Mouse (Mus musculus) right cerebral cortex, postnatal 14 days (tissue): ENCODE results near the gene Syne1.

Source experiments
- DNase-seq: peaks from one replicate; pipeline ENCODE4 v3.0.0; 2022

The Syne1 gene

DNA sequence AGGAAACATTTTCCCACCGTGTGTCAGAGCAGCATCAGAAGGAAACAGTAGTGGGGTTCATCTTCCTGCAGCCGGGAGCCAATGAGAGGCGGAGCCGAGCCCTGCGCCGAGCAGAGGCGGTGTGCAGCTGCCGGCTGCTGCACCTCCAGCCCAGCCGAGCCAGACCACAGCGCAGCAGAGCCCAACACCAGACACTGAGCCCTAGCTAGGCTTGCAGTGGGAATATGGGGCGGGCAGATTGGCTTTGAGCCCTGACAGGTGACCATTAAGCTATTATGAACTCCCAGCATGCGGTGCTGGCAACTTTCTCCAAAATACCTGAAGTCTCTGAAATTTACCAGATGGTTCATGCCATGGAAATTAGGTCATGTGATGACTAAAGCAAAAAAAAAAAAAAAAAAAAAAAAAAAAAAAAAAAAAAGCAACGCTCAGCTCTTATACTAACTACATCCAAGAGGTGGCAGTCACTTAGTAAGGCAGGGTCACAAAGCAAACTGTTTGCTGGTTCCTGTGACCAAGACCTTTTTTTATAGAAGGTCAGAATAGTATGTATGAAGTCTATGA is 356.5 kb downstream of the Syne1 start:
- peak; percentile 67 for DNase-seq

DNA sequence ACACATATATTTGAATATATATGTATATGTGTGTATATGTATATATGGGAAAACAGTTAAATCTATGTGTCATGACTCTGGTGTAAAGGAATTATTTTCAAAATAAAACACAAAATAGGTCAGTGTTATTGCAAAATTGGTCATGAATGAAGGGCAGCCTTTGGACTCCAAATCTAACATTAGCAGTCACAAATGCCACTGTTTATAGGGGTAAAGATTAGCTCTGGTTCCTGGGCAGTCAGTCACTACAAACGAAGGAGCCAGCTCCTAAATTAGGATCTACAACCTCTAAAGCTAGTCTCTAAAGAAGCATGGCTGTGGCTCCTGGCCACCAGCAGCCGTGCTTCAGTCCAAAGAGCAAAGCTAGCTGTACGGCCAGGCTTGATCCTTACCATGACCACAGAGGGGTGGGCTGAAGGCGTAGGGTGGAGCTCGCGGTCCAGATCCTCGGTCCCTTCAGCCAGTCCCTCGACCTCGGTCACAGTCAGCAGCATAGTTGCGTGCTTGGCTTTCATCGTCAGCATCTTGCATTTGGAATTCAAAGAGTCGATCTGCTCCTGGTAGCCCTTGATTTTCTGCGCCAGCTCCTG is 357.1 kb downstream of the Syne1 start:
- no peak for DNase-seq

DNA sequence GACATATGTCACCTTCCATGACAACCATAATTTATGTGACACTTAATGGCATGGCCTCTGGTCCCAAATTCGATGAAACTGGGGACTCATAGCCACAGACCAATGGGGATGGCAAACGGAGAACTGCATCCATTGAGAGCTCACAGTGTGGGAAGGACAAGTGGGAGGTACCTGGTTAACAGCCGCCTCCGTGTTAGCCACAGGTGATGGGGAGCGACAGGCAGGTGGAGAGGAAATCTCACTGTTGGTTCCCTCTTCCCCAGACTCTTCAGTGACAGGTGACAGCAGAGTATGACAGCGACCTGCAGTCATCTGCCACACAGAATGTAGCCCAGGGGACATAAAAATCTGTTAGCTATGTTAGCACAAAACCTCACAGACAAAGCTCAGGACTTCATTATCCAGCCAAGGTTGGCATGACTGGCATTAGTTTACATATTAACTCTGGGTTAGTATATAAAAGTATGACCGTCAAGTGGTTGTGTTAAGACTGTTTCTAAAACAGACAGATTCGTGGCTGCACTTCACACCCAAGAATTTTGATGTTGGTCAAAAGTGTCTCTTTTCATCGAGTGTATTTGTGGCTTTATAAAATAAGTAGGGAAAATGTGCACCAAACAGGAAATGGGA is 358.3 kb downstream of the Syne1 start:
- DNase-seq: no peak

DNA sequence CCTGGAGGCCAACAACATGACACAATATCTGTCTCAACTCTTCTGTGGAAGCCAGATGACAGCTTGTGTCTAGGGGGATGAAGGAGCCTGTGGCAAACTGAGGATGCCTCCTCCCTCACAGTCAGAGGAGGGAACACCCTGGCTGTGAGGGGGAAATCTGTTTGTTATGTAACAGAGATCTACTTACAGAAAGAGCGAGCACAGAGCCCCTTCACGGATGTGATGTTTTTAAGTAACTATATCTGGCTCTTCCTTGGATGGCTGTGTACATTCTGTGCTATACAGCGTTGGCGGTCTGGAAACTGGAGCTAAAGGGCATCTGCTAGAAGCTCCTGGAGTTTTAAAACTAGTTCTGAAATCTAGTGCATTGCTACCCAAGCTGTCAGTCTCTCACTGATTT is 360.5 kb downstream of the Syne1 start:
- DNase-seq: no peak

DNA sequence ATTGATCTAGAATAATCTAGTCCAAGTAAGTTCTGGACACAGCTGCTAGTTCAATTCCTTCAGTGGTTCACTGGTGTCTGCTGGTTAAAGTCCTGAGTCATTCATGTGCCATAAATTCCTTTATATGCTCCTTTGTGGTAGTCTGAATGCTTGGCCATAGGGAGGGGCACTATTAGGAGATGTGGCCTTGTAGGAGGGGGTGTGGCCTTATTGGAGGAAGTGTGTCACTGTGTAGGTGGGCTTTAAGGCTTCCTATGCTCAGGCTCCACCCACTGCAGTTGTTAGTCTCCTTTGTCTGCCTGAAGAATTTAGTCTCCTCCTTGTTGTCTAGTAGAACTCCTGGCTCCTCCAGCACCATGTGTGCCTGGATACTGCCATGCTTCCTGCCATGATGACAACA is 362.4 kb downstream of the Syne1 start:
- DNase-seq: no peak

DNA sequence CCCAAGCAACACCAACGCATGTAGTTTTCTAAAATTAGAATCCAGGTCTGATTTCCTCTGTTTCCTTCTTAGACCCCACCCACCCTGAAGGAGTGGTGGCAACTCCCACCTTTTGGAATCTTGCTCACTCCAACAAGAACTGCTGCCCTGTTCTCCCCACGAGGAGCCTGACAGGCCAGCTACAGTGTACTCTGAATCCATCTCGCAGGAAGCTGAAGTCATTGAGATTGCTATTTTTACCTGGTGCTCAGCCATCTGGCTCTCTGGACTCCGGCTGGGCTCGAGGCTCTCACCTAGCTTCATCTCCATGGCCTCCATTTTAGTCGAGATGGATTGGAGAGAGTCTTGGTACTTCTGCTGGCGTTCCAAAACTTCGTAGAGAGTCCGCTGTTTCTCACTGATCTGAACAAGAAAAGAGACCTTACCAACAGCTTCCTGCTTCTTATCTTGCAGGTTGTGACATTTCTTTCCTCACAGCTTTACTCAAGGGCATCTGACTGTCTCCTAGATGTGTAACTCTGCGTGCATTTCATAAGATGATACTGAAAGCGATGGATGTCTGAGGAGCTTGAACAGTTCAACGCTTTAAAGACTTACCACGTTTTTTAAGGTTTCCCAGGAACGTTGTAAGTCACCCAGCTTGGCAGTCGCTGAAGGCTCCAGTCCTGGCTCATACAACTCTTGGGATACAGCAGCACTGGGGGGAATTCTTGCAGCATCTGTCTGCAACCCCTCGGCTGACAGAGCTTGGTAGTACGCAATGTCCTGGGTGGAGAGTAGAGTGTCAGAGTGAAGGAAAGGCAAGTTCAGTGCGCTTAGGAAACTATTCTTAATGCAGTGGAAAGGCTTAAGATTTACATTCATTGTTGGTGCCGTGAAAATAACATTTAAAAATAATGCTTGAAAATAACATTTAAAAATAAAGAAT is 365.9 kb downstream of the Syne1 start:
- DNase-seq: no peak

DNA sequence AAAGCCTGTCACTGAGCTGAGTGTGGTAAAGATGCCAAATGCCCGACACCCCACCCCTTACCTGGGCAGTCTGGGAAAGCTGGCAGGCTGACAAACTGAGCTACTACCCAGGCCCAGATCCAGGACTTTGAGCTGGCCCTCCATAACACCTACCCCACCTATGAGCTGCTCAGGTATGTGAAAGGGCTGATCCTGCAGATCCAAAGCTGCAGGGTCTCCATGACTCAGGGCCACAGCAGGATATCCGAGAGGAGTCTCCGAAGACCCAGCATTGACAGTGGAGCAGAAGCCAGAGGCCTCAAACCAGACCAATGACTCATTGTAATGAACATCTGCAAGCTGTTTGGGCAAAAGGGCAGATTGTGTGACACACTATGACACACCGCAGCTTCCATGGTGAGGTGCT is 369.5 kb downstream of the Syne1 start:
- DNase-seq: no peak

DNA sequence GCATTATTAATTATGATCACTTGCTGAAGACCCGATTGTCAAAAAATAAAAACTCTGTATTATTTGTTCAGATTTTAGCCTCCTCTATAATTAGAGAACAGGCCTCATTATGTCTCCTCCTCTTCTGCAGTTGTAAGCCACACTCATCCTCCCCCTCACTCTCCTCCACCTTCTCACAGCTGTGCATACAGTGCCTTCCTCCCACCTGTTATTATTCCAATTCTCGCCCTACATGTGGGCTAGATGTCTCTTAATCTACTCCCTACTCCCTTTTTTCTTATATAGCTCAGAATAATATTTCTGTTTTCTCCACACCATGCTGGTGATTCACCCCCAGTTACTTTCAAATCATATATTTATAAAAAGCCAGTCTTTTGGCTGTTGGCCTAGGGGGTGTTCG is 371.4 kb downstream of the Syne1 start:
- no peak for DNase-seq

DNA sequence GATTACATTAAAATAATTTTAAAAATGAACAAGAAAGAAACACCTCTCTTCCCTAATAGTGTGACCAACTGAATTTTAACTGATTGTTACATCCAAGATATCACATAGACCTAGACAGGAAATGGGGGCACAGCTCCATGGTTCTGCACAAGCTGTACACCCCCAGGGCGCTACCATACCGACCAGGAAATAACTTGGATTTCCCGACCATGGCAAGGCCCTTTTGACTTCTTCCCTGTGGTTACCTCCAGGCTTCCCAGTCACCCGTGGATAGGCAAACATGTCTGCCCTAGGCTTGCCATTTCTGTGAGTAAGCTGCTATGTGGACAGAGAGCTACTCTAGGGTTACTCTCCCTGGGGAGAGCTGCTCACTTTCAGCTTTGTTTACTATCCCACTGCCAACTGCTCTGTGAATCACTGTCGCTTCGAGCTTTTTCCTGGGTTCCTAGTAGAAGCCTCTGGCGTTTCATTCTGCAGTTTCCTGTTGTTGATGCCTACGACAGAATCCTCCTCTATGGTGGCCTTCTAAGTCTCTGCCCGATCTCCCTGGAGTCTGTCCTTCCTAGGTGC is 373.8 kb downstream of the Syne1 start:
- no peak for DNase-seq

DNA sequence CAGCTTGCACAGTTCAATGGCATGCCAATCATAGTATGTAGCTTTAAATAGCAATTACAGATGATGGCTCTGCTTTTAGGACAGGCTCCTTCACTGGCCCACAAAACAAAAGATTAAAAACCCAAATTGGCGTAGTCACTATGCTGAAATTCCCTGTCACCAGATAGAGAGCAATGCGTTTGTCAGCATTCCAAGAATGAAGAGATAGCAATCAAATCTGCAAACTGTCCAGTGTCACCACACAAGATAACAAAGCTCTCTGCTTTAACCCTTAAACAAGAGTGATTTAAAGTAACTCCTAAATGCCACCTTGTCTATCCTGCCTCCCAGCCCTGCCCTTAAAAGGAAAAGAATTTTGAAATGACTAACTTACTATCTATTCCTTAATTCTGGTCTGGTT is 374.9 kb downstream of the Syne1 start:
- DNase-seq: no peak

DNA sequence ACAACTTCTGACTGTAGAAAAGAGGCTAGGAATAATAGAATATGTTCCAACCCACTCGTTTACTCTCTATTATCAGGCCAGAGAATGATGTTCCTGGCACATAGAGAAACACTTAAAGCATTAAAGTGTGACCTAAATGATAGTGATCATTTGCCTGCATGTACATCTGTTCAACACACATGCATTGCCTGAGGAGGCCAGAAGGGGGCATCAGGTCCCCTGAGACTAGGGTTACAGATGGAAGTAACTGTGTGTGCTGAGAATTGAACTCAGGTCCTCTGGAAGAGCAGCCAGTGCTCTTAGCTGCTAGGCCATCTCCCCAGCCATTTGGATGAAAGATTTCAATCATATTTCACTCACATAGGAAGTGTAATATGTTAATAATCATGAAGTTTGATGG is 380.9 kb downstream of the Syne1 start:
- no peak for DNase-seq

DNA sequence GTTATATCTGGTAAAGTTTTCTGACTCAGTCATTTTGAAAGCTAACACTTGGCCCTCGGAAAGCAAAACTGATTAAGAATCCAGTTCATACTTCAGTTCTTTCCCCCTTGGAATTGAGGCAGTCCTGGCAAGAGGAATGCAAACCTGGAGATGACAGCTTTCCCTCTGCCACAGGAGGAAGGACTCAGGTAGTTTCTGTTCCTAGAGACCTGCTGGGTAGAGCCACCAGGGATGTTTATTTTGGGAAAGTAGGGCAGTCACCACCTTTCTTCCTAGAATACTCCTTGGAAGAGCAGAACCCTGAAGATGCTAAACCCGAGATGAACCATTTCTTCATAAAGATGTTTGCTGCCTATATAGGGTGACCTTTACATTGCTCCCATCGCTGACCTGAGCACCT is 383.8 kb downstream of the Syne1 start:
- no peak for DNase-seq

DNA sequence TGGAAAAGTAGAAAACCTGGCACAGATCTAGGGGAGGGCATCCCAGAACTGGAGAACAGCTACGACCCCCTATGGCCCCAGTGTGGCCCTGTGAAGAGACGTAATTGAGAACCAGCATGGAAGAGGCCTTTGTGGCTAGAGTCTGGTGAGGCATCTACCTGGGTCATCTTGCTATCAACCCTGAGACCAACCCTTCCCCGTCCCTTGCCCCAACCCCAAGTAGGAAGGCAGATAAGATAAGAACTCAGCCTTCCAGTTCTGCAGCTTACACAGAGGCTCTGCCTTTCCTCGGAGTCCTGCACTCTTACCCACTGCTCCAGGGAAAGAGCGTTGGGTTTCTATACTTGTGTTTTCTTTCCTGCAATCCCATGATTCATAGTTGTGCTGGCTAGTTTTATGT is 385.8 kb downstream of the Syne1 start:
- no peak for DNase-seq

DNA sequence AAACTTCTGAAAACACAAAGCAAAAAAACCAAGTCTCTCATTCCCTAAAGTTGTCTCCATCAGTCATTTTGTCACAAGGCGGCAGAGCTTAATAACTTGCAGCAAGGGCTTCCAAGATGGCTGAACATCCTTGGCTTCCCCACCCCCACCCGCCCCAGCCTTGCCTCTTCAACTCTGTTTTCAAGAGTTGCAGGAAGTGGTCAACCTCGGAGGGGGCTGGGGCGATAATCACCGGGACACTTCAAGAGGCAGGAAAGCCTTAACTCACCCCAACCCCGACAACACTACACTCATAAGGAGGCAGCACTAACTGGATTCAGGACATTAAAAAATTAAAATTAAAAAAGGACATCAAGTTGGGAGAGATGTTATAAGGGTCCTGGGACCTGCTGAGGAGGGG is 387.5 kb downstream of the Syne1 start:
- no peak for DNase-seq

DNA sequence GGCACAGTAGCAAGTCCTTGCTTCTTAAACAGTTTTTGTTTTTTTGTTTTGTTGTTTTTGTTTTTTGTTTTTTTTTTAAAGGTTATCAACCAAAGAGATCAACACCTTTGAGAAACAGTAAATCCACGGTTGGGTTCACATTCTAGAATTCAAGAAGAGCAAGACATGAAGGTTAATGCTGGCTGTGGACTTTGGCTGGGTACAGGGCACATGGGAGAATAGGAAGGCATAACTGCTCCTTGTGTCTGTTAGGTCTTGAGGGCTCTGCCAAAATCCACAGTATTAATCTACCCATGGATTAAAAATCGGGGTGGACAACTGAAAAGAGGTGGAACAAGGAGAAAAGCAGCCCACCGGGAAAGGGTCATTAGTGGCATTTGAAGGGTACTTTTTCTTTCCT is 388.0 kb downstream of the Syne1 start:
- DNase-seq: no peak

DNA sequence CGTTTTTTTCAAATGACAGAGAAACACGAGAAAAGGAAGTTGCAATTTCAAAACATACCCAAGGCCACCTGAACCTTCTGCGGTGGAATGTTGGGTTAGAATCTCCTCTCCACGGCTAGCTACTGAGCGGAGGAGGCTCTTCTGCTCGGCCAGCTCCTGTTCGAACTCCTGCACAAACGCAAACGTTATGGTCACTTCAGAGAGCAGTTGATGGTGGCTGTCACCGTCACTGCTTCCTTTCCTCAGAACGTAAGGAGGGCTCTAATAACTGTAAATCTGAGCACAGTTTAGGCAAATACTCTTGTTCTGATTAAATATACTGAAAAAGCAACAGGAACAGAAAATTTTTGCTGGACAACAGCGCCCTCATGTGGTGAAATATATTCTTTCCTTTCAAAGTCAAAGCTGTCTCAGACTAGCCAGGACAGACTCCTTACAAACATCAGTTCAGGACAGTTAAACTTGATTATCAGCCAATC is 389.8 kb downstream of the Syne1 start:
- no peak for DNase-seq

DNA sequence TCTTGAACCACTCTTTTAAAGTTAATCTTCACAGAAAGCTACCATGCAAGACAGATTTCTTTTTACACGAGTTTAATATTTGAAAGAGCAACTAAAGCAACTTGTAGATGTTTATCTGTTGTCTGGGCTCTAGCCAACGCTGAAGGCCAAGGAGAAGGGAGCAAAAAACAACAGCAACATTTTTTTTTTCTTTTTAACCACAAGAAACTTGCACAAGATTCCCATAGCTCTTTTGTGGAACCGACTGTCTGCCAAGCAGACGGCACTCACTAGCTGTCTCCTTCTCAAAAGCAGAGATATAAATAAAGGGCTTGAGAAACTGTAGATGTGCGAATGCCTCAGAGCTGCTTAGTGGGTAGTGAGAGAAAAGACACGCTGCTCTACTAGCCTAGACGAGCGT is 391.6 kb downstream of the Syne1 start:
- DNase-seq: no peak

DNA sequence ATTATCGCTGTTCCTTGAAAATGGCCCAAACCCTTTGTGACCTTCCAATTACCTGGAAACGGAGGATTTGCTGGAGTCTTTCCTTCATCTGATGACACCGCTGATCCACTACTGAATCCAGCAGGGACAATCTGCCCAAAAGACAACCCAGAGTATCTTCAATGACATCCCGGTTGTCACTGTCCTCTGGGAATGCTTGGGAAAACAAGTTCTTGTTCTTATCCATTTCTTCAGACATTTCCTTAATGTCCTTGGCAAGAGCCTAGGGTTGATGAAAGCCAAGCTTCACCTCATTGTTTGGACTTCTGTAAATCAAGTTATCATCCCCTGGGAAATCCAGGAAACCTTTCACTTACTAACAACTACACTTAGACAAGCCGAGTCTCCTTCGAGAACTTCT is 398.2 kb downstream of the Syne1 start:
- no peak for DNase-seq

DNA sequence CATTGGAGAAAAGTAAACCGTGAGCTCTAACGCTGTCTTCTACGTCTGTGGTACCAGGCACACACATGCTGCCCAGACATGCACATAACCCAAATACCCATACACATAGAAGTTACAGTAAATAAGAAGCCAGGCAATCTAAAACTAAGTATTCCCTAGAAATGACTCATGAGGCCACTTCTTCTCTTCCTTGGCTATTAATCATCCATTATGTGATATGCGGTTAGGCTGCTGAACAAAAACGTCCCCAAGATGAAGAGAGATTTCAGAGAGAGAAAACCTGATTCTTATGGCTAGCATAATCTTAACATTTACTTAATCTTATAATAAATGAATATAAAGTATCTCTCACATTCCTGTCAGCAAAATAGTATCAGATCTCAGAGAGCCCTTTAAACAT is 409.8 kb downstream of the Syne1 start:
- DNase-seq: no peak

DNA sequence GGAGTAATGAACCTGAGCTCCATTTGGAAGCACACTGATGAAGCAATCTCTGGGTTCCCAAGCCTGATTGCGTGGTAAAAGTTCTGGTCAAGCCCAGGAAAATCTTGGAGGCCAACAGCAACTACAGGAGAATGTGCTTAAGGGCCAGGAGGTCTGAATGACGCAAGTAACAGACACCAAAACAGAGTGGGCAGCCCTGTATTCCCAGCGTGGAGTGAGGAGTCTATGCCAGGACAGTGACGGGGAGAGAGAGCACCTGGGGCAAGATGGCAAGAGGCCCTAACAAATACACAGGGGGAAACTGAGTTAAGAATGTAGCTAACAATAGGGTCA is 411.4 kb downstream of the Syne1 start:
- no peak for DNase-seq

DNA sequence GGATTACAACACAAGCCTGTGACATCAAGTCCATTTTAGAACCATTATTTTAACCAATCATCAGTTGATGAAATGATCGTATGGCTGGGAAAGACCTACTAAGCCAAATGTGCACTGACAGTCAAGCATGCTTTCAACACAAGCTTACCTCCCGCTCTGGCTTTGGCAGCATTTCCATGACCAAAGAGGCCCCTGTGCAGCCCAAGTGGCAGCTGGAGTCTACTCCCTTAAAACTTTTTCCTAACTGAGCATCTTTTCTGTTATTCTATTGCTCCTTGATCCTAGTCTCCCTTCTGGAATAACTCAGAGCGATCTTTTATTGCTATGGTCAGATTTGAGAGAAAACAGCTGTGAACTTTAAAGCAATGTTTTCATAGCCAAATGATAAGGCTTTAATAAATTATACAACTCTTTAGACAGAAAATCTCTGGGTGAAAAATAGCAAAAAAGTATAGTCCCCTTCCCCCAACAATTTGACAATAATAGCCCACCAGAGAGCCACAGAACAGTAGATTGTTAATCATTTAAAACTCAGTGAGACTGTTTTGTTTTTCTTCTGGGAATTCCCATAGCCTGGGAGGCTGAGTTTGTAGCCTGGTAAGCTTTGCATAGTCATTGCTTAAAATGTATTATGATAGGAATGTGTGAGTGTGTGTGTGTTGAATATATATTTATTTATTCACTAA is 411.9 kb downstream of the Syne1 start:
- no peak for DNase-seq

DNA sequence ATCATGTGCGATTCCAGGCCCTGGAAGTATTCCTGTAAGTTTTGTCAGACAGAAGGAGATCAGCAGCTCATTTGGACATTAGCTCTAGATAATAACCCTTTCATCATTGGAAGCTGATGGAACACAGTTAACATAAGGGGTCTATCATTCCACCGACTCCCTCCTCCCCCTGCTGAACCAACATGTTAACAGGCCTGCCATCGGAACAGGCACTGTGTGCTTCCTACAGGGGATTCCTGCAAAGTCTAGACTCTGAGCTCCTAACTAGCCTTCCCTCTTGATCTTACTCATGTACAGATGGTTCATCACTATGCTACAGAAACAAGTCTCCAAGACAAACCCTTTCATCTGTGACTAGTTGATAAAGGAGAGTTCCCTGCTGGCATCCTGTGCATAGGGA is 419.2 kb downstream of the Syne1 start:
- no peak for DNase-seq

DNA sequence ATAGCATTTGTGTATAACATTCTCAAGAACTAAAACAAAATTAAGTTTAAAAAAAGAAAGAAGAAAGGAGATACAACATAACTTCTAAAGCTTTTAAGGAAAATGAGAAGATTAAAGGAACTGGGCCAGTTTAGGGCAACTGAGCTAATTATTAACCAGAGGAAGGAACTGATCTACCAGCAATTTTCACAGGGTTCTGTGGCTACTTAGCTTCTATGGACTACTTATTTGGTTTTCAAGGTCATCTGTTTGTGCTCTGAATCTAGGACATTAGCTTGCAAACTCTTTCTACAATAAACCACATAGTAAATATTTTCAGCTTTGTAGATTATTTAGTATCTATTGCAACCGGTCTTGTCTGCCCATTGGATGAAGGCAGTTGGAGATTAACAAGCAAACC is 420.8 kb downstream of the Syne1 start:
- no peak for DNase-seq
